Mouse (Mus musculus) midbrain, postnatal 0 days (tissue): ENCODE data around the gene Gm35315. TPM values are rescaled to one million over a fixed set of nuclear protein-coding genes. Genes with fewer than 3 reads are reported as not detected.

Experiments
- ATAC-seq: fragments of 200-750 bp; cut with Nextera tagmentation; 2 replicates; pipeline ENCODE4 v1.8.0; 2017; ENCODE audit warnings: moderate number of reproducible peaks, mild to moderate bottlenecking, moderate TSS enrichment, moderate library complexity; ENCODE audit not compliant: low FRiP score
- DNase-seq: peaks from one replicate; pipeline ENCODE4 v3.0.0-alpha.2; 2015; ENCODE audit warnings: low spot score
- H3K27ac ChIP-seq: fragments of 300-500 bp; sonication (generic); 2 replicates; pipeline ENCODE4 v1.5.1; 2014; ENCODE audit warnings: low read depth, mild to moderate bottlenecking, low read length, mixed read lengths
- H3K27me3 ChIP-seq: fragments of 300-500 bp; sonication (generic); 2 replicates; pipeline ENCODE4 v1.6.1; 2014; ENCODE audit warnings: low read length, control low read depth, mixed read lengths; ENCODE audit not compliant: insufficient read depth
- H3K36me3 ChIP-seq: fragments of 300-500 bp; sonication (generic); 2 replicates; pipeline ENCODE4 v1.6.1; 2014; ENCODE audit warnings: low read length, control low read depth, mixed read lengths; ENCODE audit not compliant: insufficient read depth
- H3K4me1 ChIP-seq: fragments of 300-500 bp; sonication (generic); 2 replicates; pipeline ENCODE4 v1.6.1; 2014; ENCODE audit warnings: mild to moderate bottlenecking, control low read depth, antibody characterized with exemption, low read length, mixed read lengths; ENCODE audit not compliant: insufficient read depth
- H3K4me2 ChIP-seq: fragments of 300-500 bp; sonication (generic); 2 replicates; pipeline ENCODE4 v1.6.1; 2014; ENCODE audit warnings: low read depth, mild to moderate bottlenecking, low read length, mixed read lengths; ENCODE audit not compliant: poor library complexity, severe bottlenecking
- H3K4me3 ChIP-seq: fragments of 300-500 bp; sonication (generic); 2 replicates; pipeline ENCODE4 v1.5.1; 2014; ENCODE audit warnings: low read depth, mild to moderate bottlenecking, low read length, moderate library complexity
- H3K9ac ChIP-seq: fragments of 300-500 bp; sonication (generic); replicated peaks from 2 replicates; pipeline ENCODE4 v1.6.1; 2014; ENCODE audit warnings: mild to moderate bottlenecking, low read length, moderate library complexity, mixed read lengths; ENCODE audit not compliant: poor library complexity, severe bottlenecking
- H3K9me3 ChIP-seq: fragments of 300-500 bp; sonication (generic); 2 replicates; pipeline ENCODE4 v1.6.1; 2016; ENCODE audit warnings: low read length, control low read depth
- CTCF ChIP-seq: IDR thresholded peaks from 2 replicates; pipeline ENCODE4 v1.5.1; 2016; ENCODE audit warnings: antibody characterized with exemption, mild to moderate bottlenecking
- WGBS: fragments of 180-500 bp; shearing (Covaris S2); extraction: QIAGEN DNeasy Blood & Tissue Kit; methylation state at CpG from one replicate; pipeline ENCODE4 v1.1.7; 2014; 5-methylcytosine and 5-hydroxymethylcytosine counted together
- polyA plus RNA-seq: library from polyadenylated mRNA; unstranded; fragments of >200 nt; fragmentation: Nextera tagmentation; extraction: Ambion mirVana; gene quantifications from 2 replicates; pipeline ENCODE4 v1.2.1, GENCODE M21; 2015
- total RNA-seq: library from RNA; depleted of rRNA; stranded (reverse); fragments of >200 nt; gene quantifications from 2 replicates; pipeline ENCODE4 v1.2.3, GENCODE M21; 2014

Gene Gm35315
- total and polyA plus RNA-seq, 2 experiments from 2014 or later: 0.39 to 0.88 TPM

GRCm38 (mm10) chr5:110103901-110104615 is 9.8 kb upstream of the Gm35315 start:
- Histone ChIP-seq H3K4me1 (peaks cover 21% of the 10 kb centered on the region; the same call in 1 of the 2 replicates), H3K4me2 (no peak overlapping the region), H3K36me3 (peaks cover 30% of the 10 kb centered on the region), H3K27me3 (no peaks in the 10 kb centered on the region), H3K4me3 (no peak overlapping the region), H3K9ac (no peak overlapping the region), H3K27ac (no peak overlapping the region), H3K9me3 (no peaks in the 10 kb centered on the region)
- no peak for DNase-seq
- no peak for TF ChIP-seq CTCF
- no peak for ATAC-seq
- 94% methylated on average over 27 of the region's 27 CpGs for WGBS

- no peak overlapping the region for H3K4me2 ChIP-seq
- H3K27ac ChIP-seq: no peak overlapping the region
- 97% methylated on average over 19 of the region's 19 CpGs for WGBS
- ATAC-seq (no peak), DNase-seq (no peak)
- H3K9me3 ChIP-seq: no peaks in the 10 kb centered on the region
- H3K27me3 ChIP-seq: no peaks in the 10 kb centered on the region
- peaks cover 21% of the 10 kb centered on the region; the same call in 1 of the 2 replicates for H3K4me1 ChIP-seq
- H3K9ac ChIP-seq: no peak overlapping the region
- no peak overlapping the region for H3K4me3 ChIP-seq
- no peak for TF ChIP-seq CTCF
- H3K36me3 ChIP-seq: peaks cover 30% of the 10 kb centered on the region
These were observed 8.8 kb upstream of the Gm35315 start for GRCm38 (mm10) chr5:110102853-110103625.

- no peaks in the 10 kb centered on the region for H3K27me3 ChIP-seq
- no peak overlapping the region for H3K4me2 ChIP-seq
- 0 out of 2 replicates have a peak overlapping the region, but pooled peaks have one; percentile 18 for H3K27ac ChIP-seq
- H3K9ac ChIP-seq: no peak overlapping the region
- no peaks in the 10 kb centered on the region for H3K9me3 ChIP-seq
- no peak for ATAC-seq
- peaks cover 21% of the 10 kb centered on the region; the same call in 1 of the 2 replicates for H3K4me1 ChIP-seq
- H3K4me3 ChIP-seq: no peak overlapping the region
- 89% methylated on average over 13 of the region's 13 CpGs for WGBS
- H3K36me3 ChIP-seq: peaks cover 30% of the 10 kb centered on the region
- TF ChIP-seq CTCF: no peak
- no peak for DNase-seq
These were observed 8.2 kb upstream of the Gm35315 start for GRCm38 (mm10) chr5:110102429-110102828.

- peaks cover 30% of the 10 kb centered on the region for H3K36me3 ChIP-seq
- peak overlapping the region; percentile 57 for H3K9ac ChIP-seq
- H3K4me1 ChIP-seq: peaks cover 19% of the 10 kb centered on the region; the same call in 1 of the 2 replicates
- ATAC-seq: peak; percentile 73
- DNase-seq: peak; percentile 82
- no peaks in the 10 kb centered on the region for H3K27me3 ChIP-seq
- peak overlapping the region; percentile 34; the same call in 1 of the 2 replicates for H3K27ac ChIP-seq
- H3K4me3 ChIP-seq: peak overlapping the region; percentile 43
- no peaks in the 10 kb centered on the region for H3K9me3 ChIP-seq
- peak overlapping the region; percentile 77 for H3K4me2 ChIP-seq
- WGBS: 19% methylated on average over 34 of the region's 34 CpGs
- no peak for TF ChIP-seq CTCF
These were observed 7.6 kb upstream of the Gm35315 start for GRCm38 (mm10) chr5:110101716-110102347.

- TF ChIP-seq CTCF: no peak
- Histone ChIP-seq H3K27me3 (no peaks in the 10 kb centered on the region), H3K4me1 (peaks cover 12% of the 10 kb centered on the region; the same call in 1 of the 2 replicates), H3K9me3 (no peaks in the 10 kb centered on the region), H3K36me3 (peaks cover 28% of the 10 kb centered on the region), H3K9ac (peak overlapping the region; percentile 57), H3K4me2 (peak overlapping the region; percentile 77), H3K4me3 (peak overlapping the region; percentile 43), H3K27ac (peak overlapping the region; percentile 34; the same call in 1 of the 2 replicates)
- 1% methylated on average over 36 of the region's 37 CpGs for WGBS
- DNase-seq (peak; percentile 62), ATAC-seq (peak; percentile 50)
These were observed 6.9 kb upstream of the Gm35315 start for GRCm38 (mm10) chr5:110100921-110101631.
